Mouse (Mus musculus) adrenal gland, adult 18-20 months (tissue): ENCODE data around the gene Tmem63a. TPM values are rescaled to one million over a fixed set of nuclear protein-coding genes. Genes with fewer than 3 reads are reported as not detected.

Experiments used
- total RNA-seq, 2 experiments: library from RNA; stranded (reverse); gene quantifications; 1 replicate in 1 of 2; 2 replicates in 1 of 2; pipeline ENCODE4 v1.2.3; 2021

The Tmem63a gene
- total RNA-seq, 2 experiments from 2014 or later: 44.7 to 77.9 TPM

Other genes with a start within 250 kb of the Tmem63a start
- gene Mixl1, start 245.3 kb upstream of the Tmem63a start, total RNA-seq: not detected
- gene Acbd3, start 216.3 kb upstream of the Tmem63a start, total RNA-seq: 10 to 100 TPM; 50.4 to 54.0 TPM
- gene H3f3a, start 128.4 kb upstream of the Tmem63a start, total RNA-seq: 100 to 1,000 TPM; 557 to 688 TPM
- 10 to 100 TPM; 21.5 to 22.9 TPM for gene Sde2, start 91.2 kb upstream of the Tmem63a start, total RNA-seq
- under 1 TPM; 0.32 to 0.73 TPM for gene Lefty2, start 49.2 kb upstream of the Tmem63a start, total RNA-seq
- gene Pycr2, start 38.1 kb upstream of the Tmem63a start, total RNA-seq: 10 to 100 TPM; 30.3 to 34.3 TPM
- gene Lefty1, start 7.3 kb upstream of the Tmem63a start, total RNA-seq: 1 to 10 TPM; 3.3 to 5.7 TPM
- 100 to 1,000 TPM; 198 to 228 TPM for gene Ephx1, start 78.6 kb downstream of the Tmem63a start, total RNA-seq
- gene 9130409I23Rik, start 108.9 kb downstream of the Tmem63a start, total RNA-seq: not detected
- gene Nvl, start 201.9 kb downstream of the Tmem63a start, total RNA-seq: 10 to 100 TPM; 17.4 to 19.2 TPM
- gene Cnih4, start 202.3 kb downstream of the Tmem63a start, total RNA-seq: 10 to 100 TPM; 48.2 to 57.8 TPM